13 mouse cellular contexts compared by ENCODE assay signal in the genomic region with DNA sequence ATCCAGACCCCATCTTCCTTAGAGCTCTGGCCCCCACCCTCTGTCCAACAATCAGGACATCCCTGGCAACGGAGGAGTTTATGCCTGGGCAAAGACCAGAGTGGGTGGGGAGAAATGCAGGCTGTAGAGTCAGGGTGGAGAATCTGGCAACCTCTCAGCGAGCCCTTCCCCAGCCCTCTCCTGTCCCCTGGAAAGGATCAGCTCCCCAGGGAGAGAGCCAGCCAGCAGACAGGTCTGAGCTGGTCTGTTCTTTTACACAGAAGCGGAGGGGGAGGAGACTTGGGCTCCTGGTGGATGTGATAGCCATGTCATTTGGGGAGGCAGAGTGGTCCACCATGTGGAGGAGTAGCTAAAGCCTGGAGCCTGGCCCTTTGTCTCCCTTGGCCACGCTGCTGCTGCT. TPM values are rescaled to one million over a fixed set of nuclear protein-coding genes. Genes with fewer than 3 reads are reported as not detected.
DNase-seq lines count a peak whose midpoint lies in the region; ATAC-seq lines count a peak whose summit lies in the region.
"Had no signal": no experiment of that assay in that cellular context is flagged by ENCODE, and none has a peak within 500 bp of the region (broad histone marks: within the 10 kb centered on the region; RNA-seq: fewer than 3 reads in every experiment).

No protein-coding gene starts in this region.

- no peak overlapping the region for H3K4me2 ChIP-seq in heart, embryonic 11.5 days
- H3K4me2 ChIP-seq in midbrain, embryonic 14.5 days (ENCODE audit: low read length) = no peak overlapping the region
- H3K4me2 ChIP-seq in midbrain, embryonic 16.5 days (ENCODE audit: low read length) = no peak overlapping the region
- no peak overlapping the region for H3K4me2 ChIP-seq in embryonic facial prominence, embryonic 12.5 days (replicated peaks)
- H3K4me2 ChIP-seq in stomach, embryonic 16.5 days (ENCODE audit: low read depth, low read length) = peak overlapping the region; percentile 6; the same call in 1 of the 2 replicates
- H3K4me2 ChIP-seq: lung, embryonic 15.5 days; midbrain, embryonic 12.5 days had no signal

- no peak for ATAC-seq in heart, embryonic 11.5 days (replicated peaks; ENCODE audit: insufficient number of reproducible peaks, low FRiP score, low TSS enrichment)
- ATAC-seq in midbrain, embryonic 14.5 days (ENCODE audit: low FRiP score, low TSS enrichment) = no peak
- ATAC-seq in midbrain, embryonic 16.5 days = no peak
- peak; percentile 18; the same call in 1 of the 2 replicates for ATAC-seq in embryonic facial prominence, embryonic 12.5 days (ENCODE audit: insufficient number of reproducible peaks, insufficient read depth, low FRiP score, low TSS enrichment)
- ATAC-seq in stomach, embryonic 16.5 days (ENCODE audit: insufficient read depth, low FRiP score) = 0 out of 2 replicates have a peak, but pooled peaks have one; percentile 12
- ATAC-seq in activated CD4-positive, CD25-positive, alpha-beta regulatory T cell, adult 4 months = no peak

- H3K9me3 ChIP-seq in heart, embryonic 10.5 days = no peaks in the 10 kb centered on the region
- no peaks in the 10 kb centered on the region for H3K9me3 ChIP-seq in heart, embryonic 11.5 days (replicated peaks; ENCODE audit: control insufficient read depth, low read length)
- no peaks in the 10 kb centered on the region for H3K9me3 ChIP-seq in midbrain, embryonic 14.5 days (ENCODE audit: control insufficient read depth, low read length)
- no peaks in the 10 kb centered on the region for H3K9me3 ChIP-seq in midbrain, embryonic 16.5 days (replicated peaks; ENCODE audit: control insufficient read depth, low read length, poor library complexity, severe bottlenecking)
- no peaks in the 10 kb centered on the region for H3K9me3 ChIP-seq in embryonic facial prominence, embryonic 12.5 days
- H3K9me3 ChIP-seq in stomach, embryonic 16.5 days (replicated peaks; ENCODE audit: control insufficient read depth, low read length) = no peaks in the 10 kb centered on the region
- H3K9me3 ChIP-seq: lung, embryonic 15.5 days; midbrain, embryonic 12.5 days had no signal

- H3K4me3 ChIP-seq in heart, embryonic 10.5 days = no peak overlapping the region
- H3K4me3 ChIP-seq in heart, embryonic 11.5 days (ENCODE audit: low read depth, low read length) = no peak overlapping the region
- no peak overlapping the region for H3K4me3 ChIP-seq in midbrain, embryonic 14.5 days (replicated peaks; ENCODE audit: low read depth, low read length)
- H3K4me3 ChIP-seq in midbrain, embryonic 16.5 days (ENCODE audit: low read depth, low read length) = no peak overlapping the region
- no peak overlapping the region for H3K4me3 ChIP-seq in embryonic facial prominence, embryonic 12.5 days
- H3K4me3 ChIP-seq in stomach, embryonic 16.5 days (replicated peaks; ENCODE audit: low read length) = no peak overlapping the region
- H3K4me3 ChIP-seq: lung, embryonic 15.5 days; midbrain, embryonic 12.5 days had no signal

- 8% methylated on average over 4 of the region's 4 CpGs for WGBS in heart, embryonic 10.5 days
- 16% methylated on average over 4 of the region's 4 CpGs for WGBS in heart, embryonic 11.5 days (ENCODE audit: insufficient replicate concordance)
- 13% methylated on average over 4 of the region's 4 CpGs for WGBS in midbrain, embryonic 14.5 days
- 19% methylated on average over 4 of the region's 4 CpGs for WGBS in midbrain, embryonic 16.5 days
- WGBS in embryonic facial prominence, embryonic 12.5 days = 17% methylated on average over 4 of the region's 4 CpGs
- WGBS in stomach, embryonic 16.5 days = 27% methylated on average over 4 of the region's 4 CpGs

- H3K9ac ChIP-seq in heart, embryonic 11.5 days (ENCODE audit: low read depth, low read length) = no peak overlapping the region
- H3K9ac ChIP-seq in midbrain, embryonic 14.5 days (replicated peaks; ENCODE audit: low read length) = no peak overlapping the region
- H3K9ac ChIP-seq in midbrain, embryonic 16.5 days (ENCODE audit: low read depth, low read length) = no peak overlapping the region
- no peak overlapping the region for H3K9ac ChIP-seq in embryonic facial prominence, embryonic 12.5 days
- peak overlapping the region; percentile 4; the same call in 1 of the 2 replicates for H3K9ac ChIP-seq in stomach, embryonic 16.5 days (ENCODE audit: low read length)
- H3K9ac ChIP-seq: lung, embryonic 15.5 days; midbrain, embryonic 12.5 days had no signal

- H3K36me3 ChIP-seq in heart, embryonic 10.5 days = peaks cover 11% of the 10 kb centered on the region
- peaks cover 3% of the 10 kb centered on the region; the same call in 1 of the 2 replicates for H3K36me3 ChIP-seq in heart, embryonic 11.5 days (ENCODE audit: control insufficient read depth, insufficient read depth, low read length)
- no peaks in the 10 kb centered on the region for H3K36me3 ChIP-seq in midbrain, embryonic 14.5 days (ENCODE audit: control insufficient read depth, insufficient read depth, low read length)
- no peaks in the 10 kb centered on the region for H3K36me3 ChIP-seq in midbrain, embryonic 16.5 days (ENCODE audit: control insufficient read depth, insufficient read depth, low read length)
- peaks cover 7% of the 10 kb centered on the region for H3K36me3 ChIP-seq in embryonic facial prominence, embryonic 12.5 days
- no peaks in the 10 kb centered on the region for H3K36me3 ChIP-seq in stomach, embryonic 16.5 days (ENCODE audit: control insufficient read depth, insufficient read depth, low read length)

- DNase-seq in heart, embryonic 10.5 days (ENCODE audit: low spot score) = no peak
- DNase-seq in midbrain, embryonic 14.5 days = peak; percentile 28
- DNase-seq in layer of hippocampus, postnatal 10 days (ENCODE audit: low spot score in 2 of 2) = no peak
- DNase-seq: cerebellum, adult 2 months; right cerebral cortex, postnatal 14 days; thymus, postnatal 14 days had no signal

- H3K4me1 ChIP-seq in heart, embryonic 10.5 days = peaks cover 49% of the 10 kb centered on the region
- H3K4me1 ChIP-seq in heart, embryonic 11.5 days (ENCODE audit: control insufficient read depth, insufficient read depth, low read length) = peaks cover 10% of the 10 kb centered on the region
- H3K4me1 ChIP-seq in midbrain, embryonic 14.5 days (ENCODE audit: control insufficient read depth, insufficient read depth, low read length) = peaks cover 36% of the 10 kb centered on the region
- peaks cover 13% of the 10 kb centered on the region for H3K4me1 ChIP-seq in midbrain, embryonic 16.5 days (ENCODE audit: control insufficient read depth, insufficient read depth, low read length)
- H3K4me1 ChIP-seq in embryonic facial prominence, embryonic 12.5 days = peaks cover 18% of the 10 kb centered on the region
- peaks cover 17% of the 10 kb centered on the region for H3K4me1 ChIP-seq in stomach, embryonic 16.5 days (ENCODE audit: control insufficient read depth, insufficient read depth, low read length)

- H3K27me3 ChIP-seq in heart, embryonic 10.5 days (ENCODE audit: insufficient read depth, poor library complexity, severe bottlenecking) = peaks cover 46% of the 10 kb centered on the region
- H3K27me3 ChIP-seq in heart, embryonic 11.5 days (ENCODE audit: control insufficient read depth, insufficient read depth, low read length) = peaks cover 5% of the 10 kb centered on the region; the same call in 1 of the 2 replicates
- H3K27me3 ChIP-seq in midbrain, embryonic 14.5 days (ENCODE audit: control insufficient read depth, insufficient read depth, low read length) = no peaks in the 10 kb centered on the region
- no peaks in the 10 kb centered on the region for H3K27me3 ChIP-seq in midbrain, embryonic 16.5 days (ENCODE audit: control insufficient read depth, insufficient read depth, low read depth, low read length)
- H3K27me3 ChIP-seq in embryonic facial prominence, embryonic 12.5 days = no peaks in the 10 kb centered on the region
- no peaks in the 10 kb centered on the region for H3K27me3 ChIP-seq in stomach, embryonic 16.5 days (ENCODE audit: control insufficient read depth, insufficient read depth, low read length)

- peak overlapping the region; percentile 42; the same call in 1 of the 2 replicates for H3K27ac ChIP-seq in heart, embryonic 10.5 days
- H3K27ac ChIP-seq in heart, embryonic 11.5 days (ENCODE audit: low read depth, low read length) = no peak overlapping the region
- no peak overlapping the region for H3K27ac ChIP-seq in midbrain, embryonic 14.5 days (replicated peaks; ENCODE audit: low read depth, low read length)
- no peak overlapping the region for H3K27ac ChIP-seq in midbrain, embryonic 16.5 days (ENCODE audit: low read length)
- no peak overlapping the region for H3K27ac ChIP-seq in embryonic facial prominence, embryonic 12.5 days
- H3K27ac ChIP-seq in stomach, embryonic 16.5 days (ENCODE audit: low read length) = peak overlapping the region; percentile 59
- H3K27ac ChIP-seq: lung, embryonic 15.5 days had no signal

RNA-seq across cellular contexts. Expression of gene Efna3, which starts 5.9 kb away (rescaled TPM):
- polyA plus RNA-seq in heart, embryonic 10.5 days (2016; fragmentation: Nextera tagmentation; extraction: Ambion mirVana) = 0.71 and 2.5 TPM in 2 replicates
- 1.9 TPM in 2 replicates for polyA plus RNA-seq in heart, embryonic 11.5 days (2014; fragmentation: Nextera tagmentation; extraction: Ambion mirVana)
- polyA plus RNA-seq in midbrain, embryonic 14.5 days (2014; fragmentation: Nextera tagmentation; extraction: Ambion mirVana) = 31.1 and 43.4 TPM in 2 replicates
- 40.5 and 59.0 TPM in 2 replicates for polyA plus RNA-seq in midbrain, embryonic 16.5 days (2015; fragmentation: Nextera tagmentation; extraction: Ambion mirVana)
- 12.8 and 15.8 TPM in 2 replicates for polyA plus RNA-seq in embryonic facial prominence, embryonic 12.5 days (2016; fragmentation: Nextera tagmentation; extraction: Ambion mirVana)
- 13.0 and 16.0 TPM in 2 replicates for polyA plus RNA-seq in stomach, embryonic 16.5 days (2015; fragmentation: Nextera tagmentation; extraction: Ambion mirVana)
- polyA plus RNA-seq in activated CD4-positive, CD25-positive, alpha-beta regulatory T cell, adult 4 months (2017; shearing (Covaris generic)) = not detected
- total RNA-seq in layer of hippocampus, postnatal 10 days (2021) = 10 to 100 TPM; 59.9 to 63.1 TPM

RNA-seq across cellular contexts. Expression of gene Efna4, which starts 9.2 kb away (rescaled TPM):
- polyA plus RNA-seq in heart, embryonic 10.5 days (2016; fragmentation: Nextera tagmentation; extraction: Ambion mirVana) = 10.6 and 19.3 TPM in 2 replicates
- polyA plus RNA-seq in heart, embryonic 11.5 days (2014; fragmentation: Nextera tagmentation; extraction: Ambion mirVana) = 9.3 and 10.2 TPM in 2 replicates
- 5.6 and 5.9 TPM in 2 replicates for polyA plus RNA-seq in midbrain, embryonic 14.5 days (2014; fragmentation: Nextera tagmentation; extraction: Ambion mirVana)
- polyA plus RNA-seq in midbrain, embryonic 16.5 days (2015; fragmentation: Nextera tagmentation; extraction: Ambion mirVana) = 3.7 and 4.2 TPM in 2 replicates
- polyA plus RNA-seq in embryonic facial prominence, embryonic 12.5 days (2016; fragmentation: Nextera tagmentation; extraction: Ambion mirVana) = 47.1 and 48.8 TPM in 2 replicates
- 15.0 and 15.5 TPM in 2 replicates for polyA plus RNA-seq in stomach, embryonic 16.5 days (2015; fragmentation: Nextera tagmentation; extraction: Ambion mirVana)
- under 1 TPM; 0.28 to 0.50 TPM for polyA plus RNA-seq in activated CD4-positive, CD25-positive, alpha-beta regulatory T cell, adult 4 months (2017; shearing (Covaris generic))
- total RNA-seq in layer of hippocampus, postnatal 10 days (2021) = 1 to 10 TPM; 2.7 to 3.4 TPM

RNA-seq across cellular contexts. Expression of gene Adam15, which starts 21.2 kb away (rescaled TPM):
- polyA plus RNA-seq in heart, embryonic 10.5 days (2016; fragmentation: Nextera tagmentation; extraction: Ambion mirVana) = 41.9 and 49.0 TPM in 2 replicates
- 23.3 and 25.9 TPM in 2 replicates for polyA plus RNA-seq in heart, embryonic 11.5 days (2014; fragmentation: Nextera tagmentation; extraction: Ambion mirVana)
- 32.2 and 36.2 TPM in 2 replicates for polyA plus RNA-seq in midbrain, embryonic 14.5 days (2014; fragmentation: Nextera tagmentation; extraction: Ambion mirVana)
- polyA plus RNA-seq in midbrain, embryonic 16.5 days (2015; fragmentation: Nextera tagmentation; extraction: Ambion mirVana) = 60.6 and 78.2 TPM in 2 replicates
- 42.7 and 45.5 TPM in 2 replicates for polyA plus RNA-seq in embryonic facial prominence, embryonic 12.5 days (2016; fragmentation: Nextera tagmentation; extraction: Ambion mirVana)
- polyA plus RNA-seq in stomach, embryonic 16.5 days (2015; fragmentation: Nextera tagmentation; extraction: Ambion mirVana) = 61.1 and 69.5 TPM in 2 replicates
- 10 to 100 TPM in 1 of 2 experiments, 1 to 10 TPM in 1; 7.7 to 12.7 TPM for polyA plus RNA-seq in activated CD4-positive, CD25-positive, alpha-beta regulatory T cell, adult 4 months (2017; shearing (Covaris generic))
- 100 to 1,000 TPM; 102 to 105 TPM for total RNA-seq in layer of hippocampus, postnatal 10 days (2021)

RNA-seq across cellular contexts. Expression of gene Dcst2, which starts 33.2 kb away (rescaled TPM):
- 0.05 TPM in 1 of 2 replicates, not detected in the other for polyA plus RNA-seq in heart, embryonic 10.5 days (2016; fragmentation: Nextera tagmentation; extraction: Ambion mirVana)
- 0.07 TPM in 1 of 2 replicates, not detected in the other for polyA plus RNA-seq in heart, embryonic 11.5 days (2014; fragmentation: Nextera tagmentation; extraction: Ambion mirVana)
- 0.14 and 0.36 TPM in 2 replicates for polyA plus RNA-seq in midbrain, embryonic 14.5 days (2014; fragmentation: Nextera tagmentation; extraction: Ambion mirVana)
- 0.09 and 0.25 TPM in 2 replicates for polyA plus RNA-seq in midbrain, embryonic 16.5 days (2015; fragmentation: Nextera tagmentation; extraction: Ambion mirVana)
- polyA plus RNA-seq in embryonic facial prominence, embryonic 12.5 days (2016; fragmentation: Nextera tagmentation; extraction: Ambion mirVana) = 0.13 and 0.38 TPM in 2 replicates
- polyA plus RNA-seq in stomach, embryonic 16.5 days (2015; fragmentation: Nextera tagmentation; extraction: Ambion mirVana) = 0.45 and 0.49 TPM in 2 replicates
- polyA plus RNA-seq in activated CD4-positive, CD25-positive, alpha-beta regulatory T cell, adult 4 months (2017; shearing (Covaris generic)) = under 1 TPM in 1 of 2 experiments, not detected in 1; 0.15 TPM
- under 1 TPM; 0.51 to 0.71 TPM for total RNA-seq in layer of hippocampus, postnatal 10 days (2021)

RNA-seq across cellular contexts. Expression of gene Dcst1, which starts 36.4 kb away (rescaled TPM):
- 0.10 and 0.11 TPM in 2 replicates for polyA plus RNA-seq in heart, embryonic 10.5 days (2016; fragmentation: Nextera tagmentation; extraction: Ambion mirVana)
- 0.17 and 0.21 TPM in 2 replicates for polyA plus RNA-seq in heart, embryonic 11.5 days (2014; fragmentation: Nextera tagmentation; extraction: Ambion mirVana)
- 0.54 and 0.55 TPM in 2 replicates for polyA plus RNA-seq in midbrain, embryonic 14.5 days (2014; fragmentation: Nextera tagmentation; extraction: Ambion mirVana)
- 0.96 and 0.98 TPM in 2 replicates for polyA plus RNA-seq in midbrain, embryonic 16.5 days (2015; fragmentation: Nextera tagmentation; extraction: Ambion mirVana)
- polyA plus RNA-seq in embryonic facial prominence, embryonic 12.5 days (2016; fragmentation: Nextera tagmentation; extraction: Ambion mirVana) = 0.32 and 0.57 TPM in 2 replicates
- polyA plus RNA-seq in stomach, embryonic 16.5 days (2015; fragmentation: Nextera tagmentation; extraction: Ambion mirVana) = 0.70 and 0.89 TPM in 2 replicates
- polyA plus RNA-seq in activated CD4-positive, CD25-positive, alpha-beta regulatory T cell, adult 4 months (2017; shearing (Covaris generic)) = under 1 TPM; 0.54 to 0.79 TPM
- under 1 TPM in 1 of 2 experiments, not detected in 1; 0.59 TPM for total RNA-seq in layer of hippocampus, postnatal 10 days (2021)

Comparison
In these comparisons a context has a peak if more than half of its experiments do, and no peak if none do; other contexts are left out.
1. H3K27ac ChIP-seq: peak in heart, embryonic 10.5 days (single experiment) and stomach, embryonic 16.5 days (single experiment); none in heart, embryonic 11.5 days (single experiment), midbrain, embryonic 14.5 days (single experiment), midbrain, embryonic 16.5 days (single experiment) and embryonic facial prominence, embryonic 12.5 days (single experiment).
2. ATAC-seq: peak in embryonic facial prominence, embryonic 12.5 days (single experiment) and stomach, embryonic 16.5 days (single experiment); none in heart, embryonic 11.5 days (single experiment), midbrain, embryonic 14.5 days (single experiment), midbrain, embryonic 16.5 days (single experiment) and activated CD4-positive, CD25-positive, alpha-beta regulatory T cell, adult 4 months (single experiment).